Mouse (Mus musculus) stomach, embryonic 14.5 days (tissue): Measurements from ENCODE around the gene Eif1. TPM values are rescaled to one million over a fixed set of nuclear protein-coding genes. Genes with fewer than 3 reads are reported as not detected.

Experiments used
- ATAC-seq: fragments of 200-750 bp; cut with Nextera tagmentation; 2 replicates; pipeline ENCODE4 v1.8.0; 2017; ENCODE audit warnings: low read depth, moderate TSS enrichment; ENCODE audit not compliant: insufficient number of reproducible peaks, insufficient read depth, low FRiP score
- H3K27ac ChIP-seq: fragments of 300-500 bp; sonication (generic); 2 replicates; pipeline ENCODE4 v1.5.1; 2014; ENCODE audit warnings: mild to moderate bottlenecking, low read length, moderate library complexity, mixed read lengths
- H3K27me3 ChIP-seq: fragments of 300-500 bp; sonication (generic); 2 replicates; pipeline ENCODE4 v1.6.1; 2014; ENCODE audit warnings: low read length, control low read depth, mixed read lengths; ENCODE audit not compliant: control insufficient read depth, insufficient read depth
- H3K36me3 ChIP-seq: fragments of 300-500 bp; sonication (generic); 2 replicates; pipeline ENCODE4 v1.6.1; 2014; ENCODE audit warnings: mild to moderate bottlenecking, control low read depth, low read length, moderate library complexity, mixed read lengths; ENCODE audit not compliant: control insufficient read depth, insufficient read depth
- H3K4me1 ChIP-seq: fragments of 300-500 bp; sonication (generic); 2 replicates; pipeline ENCODE4 v1.6.1; 2014; ENCODE audit warnings: low read length, control low read depth, mixed read lengths; ENCODE audit not compliant: control insufficient read depth, insufficient read depth
- H3K4me2 ChIP-seq: fragments of 300-500 bp; sonication (generic); replicated peaks from 2 replicates; pipeline ENCODE4 v1.6.1; 2014; ENCODE audit warnings: low read depth, low read length, control low read depth
- H3K4me3 ChIP-seq: fragments of 300-500 bp; sonication (generic); 2 replicates; pipeline ENCODE4 v1.5.1; 2014; ENCODE audit warnings: low read depth, low read length, control low read depth
- H3K9ac ChIP-seq: fragments of 300-500 bp; sonication (generic); replicated peaks from 2 replicates; pipeline ENCODE4 v1.6.1; 2014; ENCODE audit warnings: low read depth, mild to moderate bottlenecking, control low read depth, low read length, moderate library complexity, mixed read lengths
- H3K9me3 ChIP-seq: fragments of 300-500 bp; sonication (generic); 2 replicates; pipeline ENCODE4 v1.6.1; 2016; ENCODE audit warnings: low read depth, low read length, control low read depth; ENCODE audit not compliant: control insufficient read depth
- WGBS: fragments of 180-500 bp; shearing (Covaris S2); extraction: QIAGEN DNeasy Blood & Tissue Kit; methylation state at CpG from one replicate; pipeline ENCODE4 v1.1.7; 2014; 5-methylcytosine and 5-hydroxymethylcytosine counted together
- polyA plus RNA-seq: library from polyadenylated mRNA; unstranded; fragments of >200 nt; fragmentation: Nextera tagmentation; extraction: Ambion mirVana; gene quantifications from 2 replicates; pipeline ENCODE4 v1.2.1, GENCODE M21; 2014

Gene Eif1
- 2,030 and 2,105 TPM in 2 replicates for polyA plus RNA-seq

DNA sequence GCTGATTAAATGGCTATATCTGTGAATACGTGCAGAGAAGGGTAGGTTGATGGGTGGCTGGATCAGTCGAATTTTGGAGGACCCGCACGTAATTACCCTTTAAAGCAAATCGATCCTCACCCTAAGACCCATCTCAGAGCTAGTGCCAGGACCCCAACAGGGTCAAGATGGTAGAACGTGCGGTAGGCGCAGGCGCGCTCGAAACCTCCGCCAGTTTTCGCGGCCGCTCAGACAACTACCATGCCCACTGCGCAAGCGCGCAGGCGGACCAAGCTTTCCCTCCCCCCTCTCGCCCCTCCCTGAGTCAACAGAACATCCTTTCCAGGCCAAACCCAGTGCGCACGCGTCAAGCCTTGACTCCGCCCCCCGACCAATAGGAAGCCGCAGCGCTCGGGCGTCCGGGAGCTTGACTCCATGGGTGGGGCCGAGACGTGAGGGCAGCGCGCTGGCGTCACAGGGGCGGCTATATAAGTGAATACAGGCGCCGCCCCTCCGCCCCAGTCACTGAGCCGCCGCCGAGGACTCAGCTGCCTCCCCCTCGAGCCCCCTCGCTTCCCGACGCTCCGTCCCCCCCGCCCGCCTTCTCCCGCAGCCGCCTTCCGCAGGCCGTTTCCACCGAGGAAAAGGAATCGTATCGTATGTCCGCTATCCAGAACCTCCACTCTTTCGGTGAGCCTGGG lies at the start of gene Eif1:
Eif1 (plus strand) TSS at position 394 of the 680 bp plus-strand sequence.
- H3K4me2 ChIP-seq: peak within 1 kb of the TSS; percentile 80
- H3K9ac ChIP-seq: peak within 1 kb of the TSS; percentile 91
- under 1% methylated on average over 58 of the region's 58 CpGs for WGBS
- no peaks in the 10 kb centered on the region for H3K9me3 ChIP-seq
- ATAC-seq: peak; percentile 89
- H3K4me3 ChIP-seq: peak within 1 kb of the TSS; percentile 54
- H3K27me3 ChIP-seq: no peaks in the 10 kb centered on the region
- peaks cover 19% of the 10 kb centered on the region for H3K36me3 ChIP-seq
- peak within 1 kb of the TSS; percentile 95 for H3K27ac ChIP-seq
- H3K4me1 ChIP-seq: no peaks in the 10 kb centered on the region

DNA sequence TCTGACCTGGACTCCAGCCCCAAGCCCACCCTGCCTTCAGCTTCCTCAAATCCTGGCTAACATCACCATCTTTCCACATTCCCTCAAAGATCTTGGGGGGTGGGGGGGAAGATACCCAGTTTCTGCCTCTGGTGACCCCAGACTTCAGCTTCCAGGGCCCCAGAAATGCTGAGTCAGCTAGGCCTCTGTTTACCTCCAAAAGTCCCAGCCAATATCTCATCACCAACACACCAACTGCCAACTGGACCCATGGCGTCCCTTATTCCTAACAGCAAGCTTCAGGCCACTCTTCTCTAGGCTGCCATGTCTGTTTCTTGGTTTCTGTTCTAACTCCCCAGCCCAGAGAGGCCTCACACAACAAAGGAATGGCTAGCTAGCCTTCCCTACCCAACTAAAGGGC lies 47.8 kb upstream of the Eif1 start:
- no peaks in the 10 kb centered on the region for H3K4me1 ChIP-seq
- H3K9ac ChIP-seq: no peak overlapping the region
- H3K27me3 ChIP-seq: no peaks in the 10 kb centered on the region
- no peak for ATAC-seq
- H3K27ac ChIP-seq: no peak overlapping the region
- no peak overlapping the region for H3K4me2 ChIP-seq
- H3K4me3 ChIP-seq: no peak overlapping the region
- H3K36me3 ChIP-seq: no peaks in the 10 kb centered on the region
- 84% methylated on average over 1 of the region's 1 CpGs for WGBS
- H3K9me3 ChIP-seq: no peaks in the 10 kb centered on the region

DNA sequence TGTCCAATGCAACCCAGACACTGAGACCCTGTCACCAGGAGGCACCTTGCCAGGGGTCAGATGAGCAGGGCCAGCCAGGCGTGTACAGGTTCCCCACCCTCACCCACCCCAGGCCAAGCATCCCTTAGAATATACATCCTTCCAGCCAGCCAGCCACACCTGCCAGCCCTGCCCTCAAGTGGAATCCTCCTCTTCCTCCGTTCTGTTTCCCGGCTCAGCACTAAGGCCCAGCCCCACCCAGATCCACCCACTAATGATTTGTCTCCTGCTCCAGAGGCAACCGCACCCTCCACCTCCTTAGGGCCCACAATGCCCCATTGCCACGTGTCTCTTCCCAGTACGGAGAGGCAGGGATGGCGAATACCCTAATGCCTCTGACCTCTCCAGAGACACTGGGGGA lies 45.0 kb upstream of the Eif1 start:
- WGBS: 58% methylated on average over 7 of the region's 7 CpGs
- ATAC-seq: no peak

DNA sequence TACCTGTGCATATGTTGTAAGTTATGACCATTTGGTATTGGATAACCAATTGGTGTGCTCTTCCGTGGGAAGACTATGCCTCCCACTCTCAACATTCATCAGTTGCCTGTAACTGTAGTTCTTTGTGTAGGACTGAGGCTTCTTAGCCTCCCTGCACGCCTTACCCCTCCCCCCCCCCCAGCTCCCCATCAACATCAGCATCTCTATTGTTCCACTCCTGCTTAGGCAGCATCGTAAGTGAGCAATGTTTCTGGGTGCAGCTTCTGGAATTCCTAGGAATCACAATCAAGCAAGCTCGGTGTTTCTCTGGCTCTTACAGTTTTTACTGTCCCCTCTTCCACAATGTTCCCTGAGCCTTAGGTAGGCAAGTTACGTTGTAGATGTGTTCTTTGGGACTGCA lies 44.2 kb upstream of the Eif1 start:
- Histone ChIP-seq H3K9me3 (no peaks in the 10 kb centered on the region), H3K27ac (no peak overlapping the region), H3K4me2 (no peak overlapping the region), H3K9ac (no peak overlapping the region), H3K4me3 (no peak overlapping the region), H3K36me3 (no peaks in the 10 kb centered on the region), H3K27me3 (no peaks in the 10 kb centered on the region), H3K4me1 (no peaks in the 10 kb centered on the region)
- WGBS: 64% methylated on average over 5 of the region's 5 CpGs
- no peak for ATAC-seq

More for the DNA sequence above, 45.0 kb upstream of the Eif1 start:
- no peak overlapping the region for H3K9ac ChIP-seq
- no peak overlapping the region for H3K4me2 ChIP-seq
- no peak overlapping the region for H3K27ac ChIP-seq
- H3K9me3 ChIP-seq: no peaks in the 10 kb centered on the region
- no peaks in the 10 kb centered on the region for H3K36me3 ChIP-seq
- H3K27me3 ChIP-seq: no peaks in the 10 kb centered on the region
- no peak overlapping the region for H3K4me3 ChIP-seq
- H3K4me1 ChIP-seq: no peaks in the 10 kb centered on the region

DNA sequence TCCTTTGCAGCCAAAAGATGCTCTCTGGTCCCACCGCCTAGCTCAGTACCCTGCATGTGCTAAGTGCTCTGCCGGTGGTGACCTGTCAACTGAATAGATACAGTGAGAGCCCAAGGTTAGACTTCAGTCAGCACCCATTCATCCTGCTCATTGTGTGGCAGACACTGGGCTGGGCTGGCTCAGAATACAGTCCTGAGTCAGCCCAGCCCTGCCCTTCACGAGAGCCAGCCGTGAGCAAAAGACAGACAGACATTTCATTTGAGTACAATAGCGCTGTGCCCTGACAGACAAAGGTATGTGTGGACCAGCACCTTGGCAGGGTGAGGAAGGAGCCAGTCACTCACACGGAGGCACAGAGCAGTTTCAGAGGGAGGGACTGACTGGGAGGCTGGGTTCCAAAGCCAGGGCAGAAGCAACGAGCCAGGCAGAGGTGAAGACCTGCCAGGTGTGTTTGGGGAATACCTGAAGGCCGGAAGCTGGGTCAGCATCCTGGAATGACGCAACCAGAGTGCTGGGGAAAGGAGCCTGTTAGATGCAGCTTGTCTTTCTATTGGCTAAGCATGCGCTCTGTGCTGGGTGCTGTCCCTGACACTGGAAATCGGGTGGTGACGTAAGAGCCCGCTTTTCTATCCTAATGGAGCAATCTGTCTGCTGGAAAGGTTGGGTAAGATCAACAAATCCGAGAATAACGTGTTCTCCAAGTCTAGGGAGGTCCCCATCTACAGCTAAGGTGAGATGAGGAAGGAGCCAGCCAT lies 41.8 kb upstream of the Eif1 start:
- no peaks in the 10 kb centered on the region for H3K36me3 ChIP-seq
- H3K27me3 ChIP-seq: no peaks in the 10 kb centered on the region
- H3K4me1 ChIP-seq: no peaks in the 10 kb centered on the region
- 51% methylated on average over 15 of the region's 15 CpGs for WGBS
- no peak overlapping the region for H3K4me2 ChIP-seq
- no peak for ATAC-seq
- H3K4me3 ChIP-seq: no peak overlapping the region
- H3K9ac ChIP-seq: no peak overlapping the region
- no peak overlapping the region for H3K27ac ChIP-seq
- H3K9me3 ChIP-seq: no peaks in the 10 kb centered on the region

DNA sequence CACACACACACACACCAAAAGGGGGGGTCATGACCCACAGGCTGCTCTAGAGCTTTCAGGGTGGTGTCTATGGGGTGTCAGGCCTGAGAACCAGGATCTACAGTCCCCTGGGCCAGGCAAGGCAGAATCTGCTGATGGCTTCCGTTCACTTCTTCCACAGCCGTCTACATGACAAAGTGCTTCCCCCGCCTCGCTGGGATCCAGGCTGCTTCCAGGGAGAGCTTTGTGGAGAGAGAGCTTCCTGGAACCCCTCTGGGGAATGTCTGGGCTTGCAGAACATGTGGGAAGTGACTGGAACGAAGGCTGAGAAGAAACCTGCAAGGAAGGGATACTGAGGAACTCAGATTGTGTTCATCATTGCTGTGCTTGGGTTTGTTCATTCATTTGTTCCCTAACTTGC lies 40.9 kb upstream of the Eif1 start:
- no peaks in the 10 kb centered on the region for H3K9me3 ChIP-seq
- H3K36me3 ChIP-seq: no peaks in the 10 kb centered on the region
- no peak overlapping the region for H3K4me3 ChIP-seq
- no peak overlapping the region for H3K9ac ChIP-seq
- no peaks in the 10 kb centered on the region for H3K4me1 ChIP-seq
- no peaks in the 10 kb centered on the region for H3K27me3 ChIP-seq
- ATAC-seq: no peak
- H3K27ac ChIP-seq: no peak overlapping the region
- WGBS: 41% methylated on average over 5 of the region's 5 CpGs
- no peak overlapping the region for H3K4me2 ChIP-seq

DNA sequence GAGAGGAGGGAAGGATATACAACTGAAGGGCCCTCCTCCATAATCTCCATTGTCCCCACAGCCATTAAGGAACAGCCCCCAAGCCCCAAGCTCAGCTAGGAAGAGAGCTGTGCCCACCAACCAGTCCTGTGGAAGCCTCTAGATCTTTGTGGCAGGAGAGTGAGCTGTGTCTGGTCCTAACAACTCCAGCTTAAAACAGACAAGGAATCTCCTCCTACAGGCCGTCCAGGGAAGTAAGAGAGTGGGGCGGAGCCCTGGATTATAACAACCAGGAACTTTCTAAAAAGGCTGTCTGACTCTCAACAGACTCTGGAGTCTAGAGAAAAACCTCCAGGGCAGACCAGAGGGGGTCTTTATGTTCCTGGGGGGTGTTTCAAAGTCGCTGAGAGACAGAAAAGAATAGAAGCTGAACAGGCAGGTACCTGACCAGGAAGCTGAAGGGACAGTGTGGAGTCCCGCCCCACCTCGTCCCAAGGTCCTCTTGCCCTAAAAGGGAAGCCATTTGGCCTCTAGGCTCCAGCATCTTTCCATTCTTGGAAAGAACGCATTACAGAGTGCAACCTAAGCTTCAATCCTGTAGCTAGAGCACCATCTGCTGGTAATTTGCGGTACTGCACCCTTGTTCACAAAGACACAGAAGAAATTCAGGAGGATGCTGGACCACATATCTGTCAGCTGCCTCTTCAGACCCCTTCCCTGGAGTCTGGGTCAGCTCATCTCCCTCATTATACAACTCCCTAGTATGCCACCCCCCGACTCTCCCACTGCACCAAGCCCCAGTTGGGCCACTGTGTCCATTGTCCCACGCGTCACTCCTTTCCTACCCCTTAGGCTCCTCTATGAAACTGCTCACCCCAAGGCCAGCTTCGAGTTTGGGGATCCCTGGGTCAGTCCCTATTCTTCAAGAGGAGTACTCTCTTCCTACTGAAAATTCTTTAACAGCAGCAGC lies 37.8 kb upstream of the Eif1 start:
- Histone ChIP-seq H3K9ac (no peak overlapping the region), H3K27me3 (no peaks in the 10 kb centered on the region), H3K27ac (no peak overlapping the region), H3K4me1 (no peaks in the 10 kb centered on the region), H3K9me3 (no peaks in the 10 kb centered on the region), H3K4me2 (no peak overlapping the region), H3K4me3 (no peak overlapping the region), H3K36me3 (no peaks in the 10 kb centered on the region)
- WGBS: 22% methylated on average over 11 of the region's 11 CpGs
- no peak for ATAC-seq

DNA sequence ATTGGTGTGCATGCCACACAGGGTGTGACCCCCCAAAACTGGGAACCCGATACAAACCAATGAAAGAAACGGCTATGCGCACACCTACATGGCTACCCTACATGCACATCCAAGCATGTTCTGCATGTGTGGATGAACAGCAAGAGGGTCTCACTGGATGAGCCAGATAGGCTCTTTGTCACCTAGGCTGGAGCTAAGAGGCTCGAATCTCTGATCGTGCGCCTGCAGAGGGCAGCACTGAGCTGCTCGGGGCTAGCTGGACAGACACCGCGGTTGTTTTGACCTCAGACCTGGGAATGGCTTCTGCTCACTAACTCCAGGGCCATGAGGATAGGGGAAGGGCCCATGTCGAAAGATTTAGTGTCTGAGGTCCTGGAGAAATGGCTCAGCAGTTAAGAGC lies 37.1 kb upstream of the Eif1 start:
- Histone ChIP-seq H3K4me3 (no peak overlapping the region), H3K4me1 (0 out of 2 replicates have a peak, but pooled peaks cover 4% of the 10 kb centered on the region), H3K27ac (no peak overlapping the region), H3K36me3 (no peaks in the 10 kb centered on the region), H3K4me2 (no peak overlapping the region), H3K9ac (no peak overlapping the region), H3K27me3 (no peaks in the 10 kb centered on the region), H3K9me3 (no peaks in the 10 kb centered on the region)
- no peak; the same call in 1 of the 2 replicates for ATAC-seq
- WGBS: 25% methylated on average over 10 of the region's 10 CpGs
